Mouse (Mus musculus): Measurements from ENCODE around the gene Rab9b. TPM values are rescaled to one million over a fixed set of nuclear protein-coding genes. Genes with fewer than 3 reads are reported as not detected.

Gene Rab9b
- polyA plus RNA-seq (2014; fragmentation: Nextera tagmentation; extraction: Ambion mirVana): 0.12 TPM in 1 of 2 replicates, not detected in the other

- H3K27ac ChIP-seq (ENCODE audit: low read depth, low read length): no peak within 1 kb of the TSS
- H3K4me2 ChIP-seq (replicated peaks; ENCODE audit: low read depth, low read length): peak within 1 kb of the TSS; percentile 68
- no peaks in the 10 kb centered on the region for H3K9me3 ChIP-seq (ENCODE audit: control insufficient read depth, low read length)
- WGBS: 20% methylated on average over 35 of the region's 36 CpGs
- peak; percentile 78 for ATAC-seq (ENCODE audit: low FRiP score, low TSS enrichment)
- H3K27me3 ChIP-seq (ENCODE audit: control insufficient read depth, insufficient read depth, low read length): no peaks in the 10 kb centered on the region; the same call in 1 of the 2 replicates
- peak within 1 kb of the TSS; percentile 28; the same call in 1 of the 2 replicates for H3K9ac ChIP-seq (ENCODE audit: low read depth, low read length)
- no peaks in the 10 kb centered on the region for H3K4me1 ChIP-seq (ENCODE audit: control insufficient read depth, insufficient read depth, low read length)
- H3K36me3 ChIP-seq (ENCODE audit: control insufficient read depth, insufficient read depth, low read length): no peaks in the 10 kb centered on the region
- H3K4me3 ChIP-seq (ENCODE audit: low read length): peak within 1 kb of the TSS; percentile 43
These were observed at the start of gene Rab9b for GRCm38 (mm10) chrX:136868061-136869040. Gene Rab9b (minus strand): TSS chrX:136868755.

GRCm38 (mm10) chrX:136904369-136904768 lies 35.8 kb upstream of the Rab9b start:
- Histone ChIP-seq H3K36me3 (ENCODE audit: control insufficient read depth, insufficient read depth, low read length) (no peaks in the 10 kb centered on the region), H3K27ac (ENCODE audit: low read depth, low read length) (no peak overlapping the region), H3K4me1 (ENCODE audit: control insufficient read depth, insufficient read depth, low read length) (no peaks in the 10 kb centered on the region), H3K27me3 (ENCODE audit: control insufficient read depth, insufficient read depth, low read length) (no peaks in the 10 kb centered on the region), H3K9ac (ENCODE audit: low read depth, low read length) (no peak overlapping the region), H3K4me3 (ENCODE audit: low read length) (no peak overlapping the region), H3K4me2 (replicated peaks; ENCODE audit: low read depth, low read length) (no peak overlapping the region), H3K9me3 (ENCODE audit: control insufficient read depth, low read length) (no peaks in the 10 kb centered on the region)
- WGBS: 70% methylated on average over 4 of the region's 4 CpGs
- ATAC-seq (ENCODE audit: low FRiP score, low TSS enrichment): no peak

- no peaks in the 10 kb centered on the region for H3K27me3 ChIP-seq (ENCODE audit: control insufficient read depth, insufficient read depth, low read length)
- H3K4me2 ChIP-seq (replicated peaks; ENCODE audit: low read depth, low read length): no peak overlapping the region
- H3K36me3 ChIP-seq (ENCODE audit: control insufficient read depth, insufficient read depth, low read length): no peaks in the 10 kb centered on the region
- no peak overlapping the region for H3K27ac ChIP-seq (ENCODE audit: low read depth, low read length)
- H3K9ac ChIP-seq (ENCODE audit: low read depth, low read length): no peak overlapping the region
- no peak for ATAC-seq (ENCODE audit: low FRiP score, low TSS enrichment)
- H3K4me1 ChIP-seq (ENCODE audit: control insufficient read depth, insufficient read depth, low read length): no peaks in the 10 kb centered on the region
- no peaks in the 10 kb centered on the region for H3K9me3 ChIP-seq (ENCODE audit: control insufficient read depth, low read length)
- no peak overlapping the region for H3K4me3 ChIP-seq (ENCODE audit: low read length)
- 70% methylated on average over 2 of the region's 2 CpGs for WGBS
These were observed 27.2 kb upstream of the Rab9b start for GRCm38 (mm10) chrX:136895757-136896156.

- no peak overlapping the region for H3K9ac ChIP-seq (ENCODE audit: low read depth, low read length)
- no peak overlapping the region for H3K4me2 ChIP-seq (replicated peaks; ENCODE audit: low read depth, low read length)
- WGBS: 37% methylated on average over 3 of the region's 3 CpGs
- no peaks in the 10 kb centered on the region for H3K9me3 ChIP-seq (ENCODE audit: control insufficient read depth, low read length)
- no peak overlapping the region for H3K27ac ChIP-seq (ENCODE audit: low read depth, low read length)
- no peaks in the 10 kb centered on the region for H3K4me1 ChIP-seq (ENCODE audit: control insufficient read depth, insufficient read depth, low read length)
- no peak for ATAC-seq (ENCODE audit: low FRiP score, low TSS enrichment)
- H3K27me3 ChIP-seq (ENCODE audit: control insufficient read depth, insufficient read depth, low read length): no peaks in the 10 kb centered on the region
- no peaks in the 10 kb centered on the region for H3K36me3 ChIP-seq (ENCODE audit: control insufficient read depth, insufficient read depth, low read length)
- no peak overlapping the region for H3K4me3 ChIP-seq (ENCODE audit: low read length)
These were observed 18.3 kb downstream of the Rab9b start for GRCm38 (mm10) chrX:136850300-136850699.

- H3K4me1 ChIP-seq (ENCODE audit: control insufficient read depth, insufficient read depth, low read length): no peaks in the 10 kb centered on the region
- no peaks in the 10 kb centered on the region for H3K27me3 ChIP-seq (ENCODE audit: control insufficient read depth, insufficient read depth, low read length)
- no peaks in the 10 kb centered on the region for H3K9me3 ChIP-seq (ENCODE audit: control insufficient read depth, low read length)
- no peak for ATAC-seq (ENCODE audit: low FRiP score, low TSS enrichment)
- no peak overlapping the region for H3K4me2 ChIP-seq (replicated peaks; ENCODE audit: low read depth, low read length)
- no peak overlapping the region for H3K9ac ChIP-seq (ENCODE audit: low read depth, low read length)
- H3K4me3 ChIP-seq (ENCODE audit: low read length): no peak overlapping the region
- H3K27ac ChIP-seq (ENCODE audit: low read depth, low read length): no peak overlapping the region
- no peaks in the 10 kb centered on the region for H3K36me3 ChIP-seq (ENCODE audit: control insufficient read depth, insufficient read depth, low read length)
These were observed 39.9 kb downstream of the Rab9b start for GRCm38 (mm10) chrX:136828610-136829009.

GRCm38 (mm10) chrX:136825016-136825415 lies 43.5 kb downstream of the Rab9b start:
- H3K36me3 ChIP-seq (ENCODE audit: control insufficient read depth, insufficient read depth, low read length): no peaks in the 10 kb centered on the region
- no peak overlapping the region for H3K27ac ChIP-seq (ENCODE audit: low read depth, low read length)
- WGBS: 69% methylated on average over 4 of the region's 4 CpGs
- H3K4me1 ChIP-seq (ENCODE audit: control insufficient read depth, insufficient read depth, low read length): no peaks in the 10 kb centered on the region
- no peak for ATAC-seq (ENCODE audit: low FRiP score, low TSS enrichment)
- H3K9ac ChIP-seq (ENCODE audit: low read depth, low read length): no peak overlapping the region
- H3K9me3 ChIP-seq (ENCODE audit: control insufficient read depth, low read length): no peaks in the 10 kb centered on the region
- no peaks in the 10 kb centered on the region for H3K27me3 ChIP-seq (ENCODE audit: control insufficient read depth, insufficient read depth, low read length)
- no peak overlapping the region for H3K4me3 ChIP-seq (ENCODE audit: low read length)
- no peak overlapping the region for H3K4me2 ChIP-seq (replicated peaks; ENCODE audit: low read depth, low read length)

- ATAC-seq (ENCODE audit: low FRiP score, low TSS enrichment): no peak
- Histone ChIP-seq H3K27me3 (ENCODE audit: control insufficient read depth, insufficient read depth, low read length) (no peaks in the 10 kb centered on the region), H3K4me2 (replicated peaks; ENCODE audit: low read depth, low read length) (no peak within 1 kb of the TSS), H3K4me1 (ENCODE audit: control insufficient read depth, insufficient read depth, low read length) (no peaks in the 10 kb centered on the region), H3K9me3 (ENCODE audit: control insufficient read depth, low read length) (no peaks in the 10 kb centered on the region), H3K27ac (ENCODE audit: low read depth, low read length) (no peak within 1 kb of the TSS), H3K9ac (ENCODE audit: low read depth, low read length) (no peak within 1 kb of the TSS), H3K4me3 (ENCODE audit: low read length) (no peak within 1 kb of the TSS), H3K36me3 (ENCODE audit: control insufficient read depth, insufficient read depth, low read length) (no peaks in the 10 kb centered on the region)
- 37% methylated on average over 1 of the region's 1 CpGs for WGBS
These were observed 46.2 kb downstream of the Rab9b start, which contains the start of gene Plp1 for GRCm38 (mm10) chrX:136822371-136822770. Gene Plp1 (plus strand): TSS chrX:136822671.

GRCm38 (mm10) chrX:136820250-136820649 lies 48.3 kb downstream of the Rab9b start:
- Histone ChIP-seq H3K27me3 (ENCODE audit: control insufficient read depth, insufficient read depth, low read length) (no peaks in the 10 kb centered on the region), H3K4me3 (ENCODE audit: low read length) (no peak overlapping the region), H3K36me3 (ENCODE audit: control insufficient read depth, insufficient read depth, low read length) (no peaks in the 10 kb centered on the region), H3K9ac (ENCODE audit: low read depth, low read length) (no peak overlapping the region), H3K27ac (ENCODE audit: low read depth, low read length) (no peak overlapping the region), H3K4me1 (ENCODE audit: control insufficient read depth, insufficient read depth, low read length) (no peaks in the 10 kb centered on the region), H3K4me2 (replicated peaks; ENCODE audit: low read depth, low read length) (no peak overlapping the region), H3K9me3 (ENCODE audit: control insufficient read depth, low read length) (no peaks in the 10 kb centered on the region)
- WGBS: 5% methylated on average over 1 of the region's 1 CpGs
- ATAC-seq (ENCODE audit: low FRiP score, low TSS enrichment): no peak; the same call in 1 of the 2 replicates

GRCm38 (mm10) chrX:136819752-136820151 lies 48.8 kb downstream of the Rab9b start:
- Histone ChIP-seq H3K4me2 (replicated peaks; ENCODE audit: low read depth, low read length) (no peak overlapping the region), H3K27ac (ENCODE audit: low read depth, low read length) (no peak overlapping the region), H3K4me1 (ENCODE audit: control insufficient read depth, insufficient read depth, low read length) (no peaks in the 10 kb centered on the region), H3K27me3 (ENCODE audit: control insufficient read depth, insufficient read depth, low read length) (no peaks in the 10 kb centered on the region), H3K9ac (ENCODE audit: low read depth, low read length) (no peak overlapping the region), H3K36me3 (ENCODE audit: control insufficient read depth, insufficient read depth, low read length) (no peaks in the 10 kb centered on the region), H3K4me3 (ENCODE audit: low read length) (no peak overlapping the region), H3K9me3 (ENCODE audit: control insufficient read depth, low read length) (no peaks in the 10 kb centered on the region)
- no peak for ATAC-seq (ENCODE audit: low FRiP score, low TSS enrichment)
- 93% methylated on average over 6 of the region's 6 CpGs for WGBS

All from kidney, embryonic 14.5 days (tissue).